Mouse (Mus musculus): Measurements from ENCODE around the gene 5330417H12Rik. TPM values are rescaled to one million over a fixed set of nuclear protein-coding genes. Genes with fewer than 3 reads are reported as not detected.

Gene 5330417H12Rik
- total and polyA plus RNA-seq, 3 experiments = not detected

DNA sequence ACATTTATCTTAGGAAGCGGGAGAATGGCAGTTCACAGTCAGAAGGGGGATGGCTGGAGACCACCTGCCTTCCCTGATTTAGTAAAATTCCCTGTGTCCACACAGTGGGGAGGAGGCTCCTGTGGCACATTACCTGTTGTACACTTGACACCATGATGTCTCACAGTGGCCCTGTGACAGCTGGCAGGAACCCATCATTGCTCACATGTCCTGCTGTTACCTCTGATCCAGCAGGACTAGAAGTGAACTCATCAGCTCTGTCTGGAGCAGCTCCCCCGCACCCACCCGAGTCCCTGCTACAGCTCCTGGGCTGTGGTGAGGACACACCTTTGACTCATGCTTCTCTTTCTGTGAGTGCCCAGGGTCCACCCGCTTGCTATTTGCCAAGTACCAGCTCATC is 8.2 kb upstream of the 5330417H12Rik start:
- no peaks in the 10 kb centered on the region for H3K36me3 ChIP-seq (replicated peaks)
- H3K9me3 ChIP-seq (replicated peaks) = peaks cover 45% of the 10 kb centered on the region
- ATAC-seq (ENCODE audit: extremely low read depth, insufficient number of reproducible peaks, low FRiP score, poor library complexity, severe bottlenecking) = no peak

DNA sequence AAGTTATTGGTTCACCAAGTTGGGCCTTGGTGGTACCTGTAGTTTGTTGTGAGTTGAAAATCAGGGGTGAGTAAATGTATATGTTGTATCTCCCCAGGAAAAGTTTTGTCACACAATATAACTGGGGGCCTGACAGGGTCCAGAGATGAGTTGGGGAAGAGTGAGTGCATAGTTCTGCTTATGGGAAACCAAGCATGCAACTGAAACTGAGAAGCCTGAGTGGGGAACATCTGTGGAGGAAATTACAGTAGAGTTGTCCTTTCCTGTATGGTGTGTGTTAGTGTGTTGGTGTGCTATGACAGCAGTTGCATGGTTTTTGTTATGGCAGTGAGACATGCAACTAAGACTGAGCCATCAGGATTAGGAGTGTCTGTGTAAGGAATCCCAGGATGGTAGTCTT is 3.4 kb upstream of the 5330417H12Rik start:
- ATAC-seq (ENCODE audit: extremely low read depth, insufficient number of reproducible peaks, low FRiP score, poor library complexity, severe bottlenecking) = no peak
- TF ChIP-seq POLR2AphosphoS5 (IDR thresholded peaks at IDR 0.05; ENCODE audit: insufficient replicate concordance, low read depth, low read length) (no peak), GATA2 (IDR thresholded peaks at IDR 0.05; ENCODE audit: borderline replicate concordance, low read depth, low read length) (no peak), CTCF (IDR thresholded peaks at IDR 0.05; ENCODE audit: low read depth, low read length) (no peak), TAL1 (conservative IDR thresholded peaks at IDR 0.05; ENCODE audit: low read depth, low read length) (no peak), GATA1 (IDR thresholded peaks at IDR 0.05; ENCODE audit: borderline replicate concordance, low read length) (no peak)

More for the DNA sequence above, 8.2 kb upstream of the 5330417H12Rik start:
- Histone ChIP-seq H3K4me1 (ENCODE audit: insufficient read depth, low read depth, low read length) (no peaks in the 10 kb centered on the region), H3K4me3 (ENCODE audit: low read depth, low read length) (no peak overlapping the region), H3K27me3 (ENCODE audit: insufficient read depth, low read length) (no peaks in the 10 kb centered on the region)
- TF ChIP-seq POLR2AphosphoS5 (IDR thresholded peaks at IDR 0.05; ENCODE audit: insufficient replicate concordance, low read depth, low read length) (no peak), GATA1 (IDR thresholded peaks at IDR 0.05; ENCODE audit: borderline replicate concordance, low read length) (no peak), TAL1 (conservative IDR thresholded peaks at IDR 0.05; ENCODE audit: low read depth, low read length) (no peak), GATA2 (IDR thresholded peaks at IDR 0.05; ENCODE audit: borderline replicate concordance, low read depth, low read length) (no peak), CTCF (IDR thresholded peaks at IDR 0.05; ENCODE audit: low read depth, low read length) (no peak)
- DNase-seq (ENCODE audit: low spot score) = no peak

DNA sequence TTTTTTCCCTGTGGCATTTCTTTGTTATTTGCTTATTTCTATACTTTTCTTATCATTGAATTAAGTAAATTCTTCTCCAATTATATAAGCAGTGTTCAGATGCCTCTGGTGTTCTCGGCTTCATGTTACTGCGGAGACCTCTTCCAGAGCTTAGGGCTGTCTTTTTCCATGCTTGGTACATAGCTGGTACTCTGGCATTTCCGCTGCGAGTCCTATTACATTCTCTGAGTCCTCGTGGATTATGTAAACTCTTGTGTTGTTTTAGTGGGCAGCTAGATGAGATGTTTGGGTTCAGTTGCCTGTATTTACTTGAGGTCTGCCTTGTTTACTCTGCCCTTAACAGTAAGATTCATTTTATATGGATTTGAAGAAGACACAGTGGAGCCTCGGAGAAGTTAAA is 820 bp upstream of the 5330417H12Rik start:
- H3K36me3 ChIP-seq (replicated peaks) = no peaks in the 10 kb centered on the region
- DNase-seq (ENCODE audit: low spot score) = no peak
- no peaks in the 10 kb centered on the region for H3K4me1 ChIP-seq (ENCODE audit: insufficient read depth, low read depth, low read length)
- H3K27me3 ChIP-seq (ENCODE audit: insufficient read depth, low read length) = no peaks in the 10 kb centered on the region
- no peak overlapping the region for H3K4me3 ChIP-seq (ENCODE audit: low read depth, low read length)
- TF ChIP-seq GATA1 (IDR thresholded peaks at IDR 0.05; ENCODE audit: borderline replicate concordance, low read length) (no peak), POLR2AphosphoS5 (IDR thresholded peaks at IDR 0.05; ENCODE audit: insufficient replicate concordance, low read depth, low read length) (no peak), TAL1 (conservative IDR thresholded peaks at IDR 0.05; ENCODE audit: low read depth, low read length) (no peak), GATA2 (IDR thresholded peaks at IDR 0.05; ENCODE audit: borderline replicate concordance, low read depth, low read length) (no peak), CTCF (IDR thresholded peaks at IDR 0.05; ENCODE audit: low read depth, low read length) (no peak)
- no peak for ATAC-seq (ENCODE audit: extremely low read depth, insufficient number of reproducible peaks, low FRiP score, poor library complexity, severe bottlenecking)
- H3K9me3 ChIP-seq (replicated peaks) = peaks cover 29% of the 10 kb centered on the region

More for the DNA sequence above, 3.4 kb upstream of the 5330417H12Rik start:
- Histone ChIP-seq H3K27me3 (ENCODE audit: insufficient read depth, low read length) (no peaks in the 10 kb centered on the region), H3K36me3 (replicated peaks) (no peaks in the 10 kb centered on the region), H3K9me3 (replicated peaks) (peaks cover 35% of the 10 kb centered on the region), H3K4me3 (ENCODE audit: low read depth, low read length) (no peak overlapping the region), H3K4me1 (ENCODE audit: insufficient read depth, low read depth, low read length) (no peaks in the 10 kb centered on the region)
- no peak for DNase-seq (ENCODE audit: low spot score)

DNA sequence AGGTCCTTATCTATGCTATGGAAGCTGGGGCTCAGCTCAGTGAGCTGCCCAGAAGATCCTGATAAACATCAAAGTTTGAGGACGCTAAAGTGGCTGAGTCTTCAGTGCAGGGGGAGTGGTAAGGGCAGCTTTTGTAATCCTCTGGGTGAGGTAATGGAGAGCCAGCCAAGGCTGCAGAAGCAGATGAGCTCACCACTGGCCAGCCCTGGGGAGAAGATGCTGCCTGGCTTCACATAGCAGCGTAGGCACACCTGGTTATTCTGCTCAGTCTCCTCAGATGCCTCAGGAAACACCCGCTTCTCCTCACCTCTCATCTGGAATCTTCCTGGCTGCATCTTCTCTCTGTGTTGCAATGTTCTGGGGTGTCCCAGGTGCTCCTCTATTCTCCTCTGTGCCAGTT is 529 bp downstream of the 5330417H12Rik start:
- peaks cover 27% of the 10 kb centered on the region for H3K9me3 ChIP-seq (replicated peaks)
- DNase-seq (ENCODE audit: low spot score) (no peak), ATAC-seq (ENCODE audit: extremely low read depth, insufficient number of reproducible peaks, low FRiP score, poor library complexity, severe bottlenecking) (no peak)
- H3K36me3 ChIP-seq (replicated peaks) = no peaks in the 10 kb centered on the region
- H3K4me3 ChIP-seq (ENCODE audit: low read depth, low read length) = no peak overlapping the region
- no peaks in the 10 kb centered on the region for H3K27me3 ChIP-seq (ENCODE audit: insufficient read depth, low read length)
- H3K4me1 ChIP-seq (ENCODE audit: insufficient read depth, low read depth, low read length) = no peaks in the 10 kb centered on the region
- TF ChIP-seq GATA1 (IDR thresholded peaks at IDR 0.05; ENCODE audit: borderline replicate concordance, low read length) (no peak), GATA2 (IDR thresholded peaks at IDR 0.05; ENCODE audit: borderline replicate concordance, low read depth, low read length) (no peak), POLR2AphosphoS5 (IDR thresholded peaks at IDR 0.05; ENCODE audit: insufficient replicate concordance, low read depth, low read length) (no peak), CTCF (IDR thresholded peaks at IDR 0.05; ENCODE audit: low read depth, low read length) (no peak), TAL1 (conservative IDR thresholded peaks at IDR 0.05; ENCODE audit: low read depth, low read length) (no peak)

DNA sequence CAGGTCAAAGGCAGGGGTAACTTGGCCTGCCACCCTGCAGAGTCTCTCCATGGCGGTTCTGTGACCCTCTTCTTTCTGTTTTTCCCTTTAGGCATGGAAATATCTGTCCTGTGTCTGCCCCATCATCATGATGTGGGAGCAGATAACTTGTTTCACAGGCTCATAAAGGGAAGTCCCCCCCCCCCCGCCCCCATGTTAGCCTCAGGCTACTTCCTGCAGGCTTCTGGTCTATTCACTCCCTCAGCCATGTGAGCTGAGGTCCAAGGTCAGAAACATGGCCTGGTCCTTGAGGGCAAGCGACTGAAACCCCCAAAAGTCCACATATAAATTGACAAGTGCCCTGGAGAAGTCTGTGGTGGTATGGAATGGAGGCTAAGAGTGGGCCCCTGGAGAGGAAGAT is 4.8 kb downstream of the 5330417H12Rik start:
- Histone ChIP-seq H3K27me3 (ENCODE audit: insufficient read depth, low read length) (no peaks in the 10 kb centered on the region), H3K9me3 (replicated peaks) (peaks cover 39% of the 10 kb centered on the region), H3K36me3 (replicated peaks) (no peaks in the 10 kb centered on the region), H3K4me1 (ENCODE audit: insufficient read depth, low read depth, low read length) (no peaks in the 10 kb centered on the region), H3K4me3 (ENCODE audit: low read depth, low read length) (no peak overlapping the region)
- TF ChIP-seq POLR2AphosphoS5 (IDR thresholded peaks at IDR 0.05; ENCODE audit: insufficient replicate concordance, low read depth, low read length) (no peak), GATA1 (IDR thresholded peaks at IDR 0.05; ENCODE audit: borderline replicate concordance, low read length) (no peak), TAL1 (conservative IDR thresholded peaks at IDR 0.05; ENCODE audit: low read depth, low read length) (no peak), GATA2 (IDR thresholded peaks at IDR 0.05; ENCODE audit: borderline replicate concordance, low read depth, low read length) (no peak), CTCF (IDR thresholded peaks at IDR 0.05; ENCODE audit: low read depth, low read length) (no peak)
- ATAC-seq (ENCODE audit: extremely low read depth, insufficient number of reproducible peaks, low FRiP score, poor library complexity, severe bottlenecking) (no peak), DNase-seq (ENCODE audit: low spot score) (no peak)

DNA sequence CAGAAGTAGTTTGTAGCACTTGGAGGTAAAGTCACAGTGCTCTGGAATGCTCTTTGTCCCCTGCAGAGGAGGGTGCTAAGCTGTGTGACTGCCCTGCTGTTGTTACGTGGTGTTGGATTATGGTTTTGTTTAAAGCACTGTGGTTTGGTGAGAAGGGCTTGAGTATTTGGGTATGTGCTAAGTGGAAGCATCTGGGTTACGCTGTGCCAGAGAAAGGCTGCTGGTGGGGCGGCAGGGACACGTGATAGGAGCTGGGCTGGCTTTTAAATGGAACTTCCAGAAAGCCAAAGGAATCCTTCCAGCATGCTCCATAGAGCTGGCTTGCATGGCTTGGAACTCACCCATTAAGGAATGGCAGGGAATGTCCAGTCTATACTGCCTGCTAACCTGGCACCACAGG is 5.7 kb downstream of the 5330417H12Rik start:
- H3K4me1 ChIP-seq (ENCODE audit: insufficient read depth, low read depth, low read length) = no peaks in the 10 kb centered on the region
- DNase-seq (ENCODE audit: low spot score) (no peak), ATAC-seq (ENCODE audit: extremely low read depth, insufficient number of reproducible peaks, low FRiP score, poor library complexity, severe bottlenecking) (no peak)
- no peak overlapping the region for H3K4me3 ChIP-seq (ENCODE audit: low read depth, low read length)
- no peak for TF ChIP-seq GATA2 (IDR thresholded peaks at IDR 0.05; ENCODE audit: borderline replicate concordance, low read depth, low read length)
- TF ChIP-seq TAL1 (conservative IDR thresholded peaks at IDR 0.05; ENCODE audit: low read depth, low read length) = no peak
- no peak for TF ChIP-seq CTCF (IDR thresholded peaks at IDR 0.05; ENCODE audit: low read depth, low read length)
- TF ChIP-seq GATA1 (IDR thresholded peaks at IDR 0.05; ENCODE audit: borderline replicate concordance, low read length) = no peak
- no peak for TF ChIP-seq POLR2AphosphoS5 (IDR thresholded peaks at IDR 0.05; ENCODE audit: insufficient replicate concordance, low read depth, low read length)
- H3K9me3 ChIP-seq (replicated peaks) = peaks cover 38% of the 10 kb centered on the region
- no peaks in the 10 kb centered on the region for H3K27me3 ChIP-seq (ENCODE audit: insufficient read depth, low read length)
- H3K36me3 ChIP-seq (replicated peaks) = no peaks in the 10 kb centered on the region
